ENCODE assay signal across 8 mouse cellular contexts in the genomic region with DNA sequence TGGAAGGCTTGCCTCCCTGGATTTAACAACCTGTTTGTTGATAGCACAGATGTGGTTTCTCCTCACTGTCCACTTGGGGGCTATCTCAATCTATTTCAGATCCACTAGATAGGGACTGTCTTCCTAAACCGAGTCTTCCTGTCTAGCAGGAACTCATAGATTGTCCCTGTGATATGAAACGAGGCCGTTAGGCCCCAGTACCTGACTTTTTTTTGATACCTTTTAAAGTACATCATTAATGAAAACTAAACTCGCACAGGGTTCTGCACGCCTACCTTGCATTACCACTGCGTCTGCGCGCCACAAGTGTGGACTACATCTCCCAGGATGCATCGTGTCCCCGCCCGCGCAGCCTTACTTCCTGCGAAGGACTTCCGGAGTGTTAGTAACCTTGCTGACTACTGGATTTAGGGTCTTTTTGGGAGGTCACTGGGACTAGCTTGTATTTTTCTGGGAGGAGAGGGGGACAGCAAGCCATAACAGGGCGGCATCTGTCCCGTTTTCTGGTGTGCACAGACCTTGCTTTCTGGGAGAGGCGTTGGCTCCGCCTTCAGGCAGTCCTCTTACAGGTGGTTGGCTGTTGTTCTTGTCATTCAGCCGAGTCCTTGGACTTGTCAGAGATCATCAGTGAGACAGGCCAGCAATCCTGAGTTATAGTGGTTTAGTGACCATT. TPM values are rescaled to one million over a fixed set of nuclear protein-coding genes. Genes with fewer than 3 reads are reported as not detected.
DNase-seq lines count a peak whose midpoint lies in the region; ATAC-seq and TF ChIP-seq lines count a peak whose summit lies in the region.

No protein-coding gene starts in this region.

- no peak for TF ChIP-seq CTCF in ES-Bruce4 (IDR thresholded peaks at IDR 0.05; ENCODE audit: low read depth, low read length)

- peak overlapping the region; percentile 43 for H3K4me2 ChIP-seq in forebrain, embryonic 14.5 days (ENCODE audit: low read length)
- peak overlapping the region; percentile 56 for H3K4me2 ChIP-seq in neural tube, embryonic 15.5 days

- TF ChIP-seq EP300 in ES-Bruce4 (IDR thresholded peaks at IDR 0.05; ENCODE audit: insufficient read depth, low read depth, low read length), result no peak

- 0% methylated on average over 19 of the region's 19 CpGs for WGBS in forebrain, embryonic 14.5 days
- under 1% methylated on average over 19 of the region's 19 CpGs for WGBS in neural tube, embryonic 15.5 days

- H3K27ac ChIP-seq in ES-Bruce4 (ENCODE audit: insufficient read depth, low read length), result peak overlapping the region; percentile 80
- H3K27ac ChIP-seq in forebrain, embryonic 14.5 days (ENCODE audit: low read depth, low read length), result peak overlapping the region; percentile 76
- peak overlapping the region; percentile 91 for H3K27ac ChIP-seq in neural tube, embryonic 15.5 days (replicated peaks)

- H3K4me1 ChIP-seq in ES-Bruce4 (ENCODE audit: control insufficient read depth, insufficient read depth, low read length), result no peaks in the 10 kb centered on the region
- no peaks in the 10 kb centered on the region for H3K4me1 ChIP-seq in forebrain, embryonic 14.5 days (ENCODE audit: control insufficient read depth, insufficient read depth, low read length)
- 0 out of 2 replicates have a peak, but pooled peaks cover 4% of the 10 kb centered on the region for H3K4me1 ChIP-seq in neural tube, embryonic 15.5 days

- peak overlapping the region; percentile 86 for H3K4me3 ChIP-seq in ES-Bruce4 (ENCODE audit: low read depth, low read length)
- peak overlapping the region; percentile 49 for H3K4me3 ChIP-seq in forebrain, embryonic 14.5 days (ENCODE audit: low read depth, low read length)
- H3K4me3 ChIP-seq in neural tube, embryonic 15.5 days (replicated peaks), result peak overlapping the region; percentile 58

- intact Hi-C loops in heart, postnatal 14 days (cut with DNase I), result loop anchor here (5.0 kb wide), 1 partner anchor 156 kb away; no protein-coding TSS in a partner anchor

- H3K9me3 ChIP-seq in ES-Bruce4 (replicated peaks; ENCODE audit: control insufficient read depth, insufficient read depth, low read length, poor library complexity, severe bottlenecking), result no peaks in the 10 kb centered on the region
- H3K9me3 ChIP-seq in forebrain, embryonic 14.5 days (replicated peaks; ENCODE audit: control insufficient read depth, low read length), result no peaks in the 10 kb centered on the region
- H3K9me3 ChIP-seq in neural tube, embryonic 15.5 days (replicated peaks), result no peaks in the 10 kb centered on the region

- ATAC-seq in cerebellum, adult (ENCODE audit: insufficient number of reproducible peaks, low FRiP score, low TSS enrichment), result peak; percentile 100
- peak; percentile 100 for ATAC-seq in forebrain, embryonic 14.5 days
- ATAC-seq in neural tube, embryonic 15.5 days (ENCODE audit: low FRiP score), result peak; percentile 100

- DNase-seq in forebrain, embryonic 14.5 days (ENCODE audit: low spot score), result peak; percentile 96
- DNase-seq in heart, postnatal 14 days, result peak; percentile 91 to 92
- DNase-seq in layer of hippocampus, adult 11-12 months (ENCODE audit: low spot score), result peak; percentile 95
- peak; percentile 93 to 94 for DNase-seq in lung, adult 18-20 months
- peak; percentile 89 for DNase-seq in testis, postnatal 14 days (ENCODE audit: low spot score)

- TF ChIP-seq POLR2A in ES-Bruce4 (IDR thresholded peaks at IDR 0.05; ENCODE audit: insufficient read depth, low read length), result no peak

- peak overlapping the region; percentile 69 for H3K9ac ChIP-seq in ES-Bruce4 (ENCODE audit: low read depth, poor library complexity, severe bottlenecking)
- peak overlapping the region; percentile 74 for H3K9ac ChIP-seq in forebrain, embryonic 14.5 days (ENCODE audit: low read length)
- peak overlapping the region; percentile 61 for H3K9ac ChIP-seq in neural tube, embryonic 15.5 days (replicated peaks)

- no peaks in the 10 kb centered on the region; the same call in 1 of the 2 replicates for H3K27me3 ChIP-seq in ES-Bruce4 (ENCODE audit: control insufficient read depth, insufficient read depth, low read length, poor library complexity, severe bottlenecking)
- H3K27me3 ChIP-seq in forebrain, embryonic 14.5 days (replicated peaks; ENCODE audit: control insufficient read depth, insufficient read depth, low read length), result no peaks in the 10 kb centered on the region
- H3K27me3 ChIP-seq in neural tube, embryonic 15.5 days (replicated peaks), result no peaks in the 10 kb centered on the region

- H3K36me3 ChIP-seq in ES-Bruce4 (ENCODE audit: control insufficient read depth, insufficient read depth, low read length, poor library complexity, severe bottlenecking), result no peaks in the 10 kb centered on the region
- no peaks in the 10 kb centered on the region for H3K36me3 ChIP-seq in forebrain, embryonic 14.5 days (ENCODE audit: control insufficient read depth, insufficient read depth, low read length)
- no peaks in the 10 kb centered on the region for H3K36me3 ChIP-seq in neural tube, embryonic 15.5 days

RNA-seq across cellular contexts. Expression of a gene that starts 52.7 kb away (rescaled TPM):
- polyA plus RNA-seq in ES-Bruce4 (2011; ENCODE audit: insufficient read depth, insufficient read length, low read depth, missing spikeins), result 17.6 and 19.1 TPM in 2 replicates
- 6.2 and 8.4 TPM in 2 replicates for polyA plus RNA-seq in forebrain, embryonic 14.5 days (2014; fragmentation: Nextera tagmentation; extraction: Ambion mirVana)
- 10 to 100 TPM; 43.6 to 44.5 TPM for total RNA-seq in heart, postnatal 14 days (2021)
- polyA plus RNA-seq in neural tube, embryonic 15.5 days (2015; fragmentation: Nextera tagmentation; extraction: Ambion mirVana), result 10.2 and 18.6 TPM in 2 replicates

Comparison
In these comparisons a context has a peak if more than half of its experiments do, and no peak if none do; other contexts are left out.
1. Peak in every context shown above with its lines: DNase-seq, ATAC-seq, H3K4me3 ChIP-seq and H3K27ac ChIP-seq.